Mouse (Mus musculus) hindbrain, embryonic 12.5 days (tissue): ENCODE data around the gene Gm6020. TPM values are rescaled to one million over a fixed set of nuclear protein-coding genes. Genes with fewer than 3 reads are reported as not detected.
"Not testable (repeated sequence)": the region's sequence is repeated elsewhere in the genome, so short reads cannot be mapped to it uniquely, and the experiment has no call there.

Experiments
- ATAC-seq: fragments of 200-750 bp; cut with Nextera tagmentation; 2 replicates; pipeline ENCODE4 v1.8.0; 2017; ENCODE audit warnings: moderate TSS enrichment; ENCODE audit not compliant: low FRiP score
- H3K27ac ChIP-seq: fragments of 300-500 bp; sonication (generic); 2 replicates; pipeline ENCODE4 v1.5.1; 2016; ENCODE audit warnings: mild to moderate bottlenecking
- H3K27me3 ChIP-seq: fragments of 300-500 bp; sonication (generic); 2 replicates; pipeline ENCODE4 v1.6.1; 2016; ENCODE audit warnings: mild to moderate bottlenecking
- H3K36me3 ChIP-seq: fragments of 300-500 bp; sonication (generic); 2 replicates; pipeline ENCODE4 v1.6.1; 2016; ENCODE audit warnings: mild to moderate bottlenecking
- H3K4me1 ChIP-seq: fragments of 300-500 bp; sonication (generic); 2 replicates; pipeline ENCODE4 v1.6.1; 2016
- H3K4me2 ChIP-seq: fragments of 300-500 bp; sonication (generic); replicated peaks from 2 replicates; pipeline ENCODE4 v1.6.1; 2016; ENCODE audit warnings: mild to moderate bottlenecking
- H3K4me3 ChIP-seq: fragments of 300-500 bp; sonication (generic); 2 replicates; pipeline ENCODE4 v1.5.1; 2016; ENCODE audit warnings: mild to moderate bottlenecking
- H3K9ac ChIP-seq: fragments of 300-500 bp; sonication (generic); 2 replicates; pipeline ENCODE4 v1.6.1; 2016; ENCODE audit warnings: mild to moderate bottlenecking, moderate library complexity
- H3K9me3 ChIP-seq: fragments of 300-500 bp; sonication (generic); replicated peaks from 2 replicates; pipeline ENCODE4 v1.6.1; 2016; ENCODE audit warnings: mild to moderate bottlenecking
- WGBS: fragments of 180-500 bp; shearing (Covaris S2); methylation state at CpG from one replicate; pipeline ENCODE4 v1.1.7; 2016; 5-methylcytosine and 5-hydroxymethylcytosine counted together
- polyA plus RNA-seq: library from polyadenylated mRNA; unstranded; fragments of >200 nt; fragmentation: Nextera tagmentation; extraction: Ambion mirVana; gene quantifications from 2 replicates; pipeline ENCODE4 v1.2.1, GENCODE M21; 2016

The Gm6020 gene
- polyA plus RNA-seq, result not detected in 2 replicates

DNA sequence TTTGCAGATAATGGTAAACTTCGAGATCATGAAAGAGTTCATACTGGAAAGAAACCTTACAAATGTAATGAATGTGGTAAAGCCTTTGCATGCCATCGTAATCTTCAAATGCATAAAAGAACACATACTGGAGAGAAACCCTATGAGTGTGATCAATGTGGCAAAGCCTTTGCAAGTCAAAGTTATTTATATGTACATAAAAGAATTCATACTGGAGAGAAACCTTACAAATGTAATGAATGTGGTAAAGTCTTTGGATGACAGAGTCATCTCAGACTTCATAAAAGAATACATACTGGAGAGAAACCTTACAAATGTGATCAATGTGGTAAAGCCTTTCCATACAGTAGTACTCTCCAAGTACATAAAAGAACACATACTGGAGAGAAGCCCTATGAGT is at the start of gene Gm6020:
Gene Gm6020 (plus strand): TSS at position 301 of the 400 bp plus-strand sequence.
- H3K4me3 ChIP-seq, H3K4me2 ChIP-seq, H3K36me3 ChIP-seq, H3K27ac ChIP-seq, H3K4me1 ChIP-seq, H3K27me3 ChIP-seq, ATAC-seq, H3K9ac ChIP-seq: not testable (repeated sequence)
- peaks cover 33% of the 10 kb centered on the region for H3K9me3 ChIP-seq
- 91% methylated on average over 2 of the region's 2 CpGs for WGBS

DNA sequence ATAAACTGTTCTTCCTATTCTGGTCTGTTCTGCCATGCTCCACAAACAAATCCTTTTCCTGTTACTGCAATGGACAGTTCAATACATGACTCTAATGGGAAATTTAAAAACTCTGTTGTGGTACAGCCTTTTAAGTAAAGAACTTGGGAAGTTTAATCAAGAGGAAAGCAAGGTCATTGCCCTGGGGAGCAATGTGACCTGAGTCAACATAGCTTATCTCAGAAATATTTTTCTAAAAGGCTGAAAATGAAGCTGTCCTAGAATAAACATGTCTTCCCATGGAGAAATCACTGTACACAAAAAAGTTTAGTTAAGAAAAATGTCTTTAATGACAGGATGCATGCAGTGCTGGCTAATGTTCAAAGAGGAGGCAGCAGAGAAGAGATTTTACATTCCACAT is 45.0 kb upstream of the Gm6020 start:
- Histone ChIP-seq H3K4me3 (no peak overlapping the region), H3K27me3 (no peaks in the 10 kb centered on the region), H3K27ac (no peak overlapping the region), H3K4me2 (no peak overlapping the region), H3K4me1 (peaks cover 11% of the 10 kb centered on the region), H3K9ac (no peak overlapping the region), H3K9me3 (no peaks in the 10 kb centered on the region; the same call in 1 of the 2 replicates), H3K36me3 (peaks cover 3% of the 10 kb centered on the region; the same call in 1 of the 2 replicates)
- ATAC-seq, result no peak

DNA sequence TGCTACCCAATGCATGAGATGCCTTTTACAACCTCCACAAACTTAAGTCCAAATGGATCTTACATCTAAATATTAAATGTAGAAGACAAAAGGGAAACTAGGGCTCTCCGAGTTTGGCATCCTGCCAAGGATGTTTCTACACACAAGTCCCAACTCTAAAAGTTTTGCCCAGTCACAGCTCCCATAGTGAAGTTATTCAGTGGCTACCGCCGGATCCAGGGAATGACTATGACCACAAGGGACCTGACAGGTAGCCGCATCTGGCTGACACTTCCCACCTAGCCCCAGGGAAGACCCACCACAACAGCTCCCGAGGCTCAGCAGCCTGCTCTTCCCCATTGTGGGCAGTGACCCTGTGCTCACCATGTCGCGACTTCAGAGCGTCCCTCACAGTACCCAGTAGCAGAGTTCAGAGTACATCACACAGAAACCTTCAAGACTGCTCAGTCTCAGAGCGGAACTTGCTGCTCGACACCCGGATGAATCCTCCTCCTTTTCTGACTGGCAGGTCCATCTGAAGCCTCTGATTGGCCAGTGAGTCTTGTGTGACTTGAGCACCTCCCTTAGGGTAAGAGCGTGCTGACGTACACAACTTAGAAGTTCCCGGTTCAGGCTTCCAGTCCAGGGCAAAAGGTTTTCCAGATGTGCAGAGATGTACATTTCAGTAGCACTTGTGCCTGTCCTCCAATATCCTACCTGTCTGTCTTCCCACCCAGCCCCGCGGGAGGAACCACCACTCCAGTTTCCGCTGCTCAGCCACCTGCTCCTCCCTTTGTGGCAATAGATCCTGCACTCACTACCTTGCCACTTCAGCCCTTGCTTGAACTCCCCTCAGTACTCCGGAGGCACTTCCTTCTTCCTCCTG is 43.1 kb upstream of the Gm6020 start, which contains the start of gene Zfp950:
Gene Zfp950 (minus strand): TSS at position 499 of the 865 bp plus-strand sequence.
- Histone ChIP-seq H3K36me3 (no peaks in the 10 kb centered on the region), H3K9ac (peak within 1 kb of the TSS; percentile 77), H3K4me3 (peak within 1 kb of the TSS; percentile 65), H3K9me3 (no peaks in the 10 kb centered on the region; the same call in 1 of the 2 replicates), H3K27ac (0 out of 2 replicates have a peak within 1 kb of the TSS, but pooled peaks have one; percentile 23), H3K27me3 (no peaks in the 10 kb centered on the region), H3K4me1 (peaks cover 11% of the 10 kb centered on the region), H3K4me2 (peak within 1 kb of the TSS; percentile 56)
- WGBS, result under 1% methylated on average over 18 of the region's 18 CpGs
- ATAC-seq, result peak; percentile 99

DNA sequence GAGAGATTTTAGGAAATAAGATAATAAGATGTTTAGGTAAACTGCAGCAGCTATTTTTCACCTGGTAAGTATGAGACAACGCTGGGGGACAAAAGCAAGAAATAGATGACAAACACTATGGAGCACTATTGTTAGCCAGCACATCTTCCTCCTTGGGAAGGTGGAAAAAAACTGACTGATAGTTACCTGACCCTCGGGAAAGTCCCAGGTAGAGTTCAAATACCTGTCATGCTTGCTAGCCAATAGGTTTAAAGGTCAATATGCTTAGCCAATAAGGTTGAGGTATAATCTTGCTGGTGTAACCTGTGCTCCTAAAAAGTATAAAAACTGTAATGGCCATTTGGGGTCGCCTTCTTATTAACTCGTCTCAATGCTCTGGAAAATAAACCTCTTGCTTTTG is 42.4 kb upstream of the Gm6020 start:
- H3K27me3 ChIP-seq, result no peaks in the 10 kb centered on the region
- H3K27ac ChIP-seq, result 0 out of 2 replicates have a peak overlapping the region, but pooled peaks have one; percentile 23
- H3K9me3 ChIP-seq, result no peaks in the 10 kb centered on the region; the same call in 1 of the 2 replicates
- H3K4me3 ChIP-seq, result peak overlapping the region; percentile 65
- peaks cover 11% of the 10 kb centered on the region for H3K4me1 ChIP-seq
- H3K9ac ChIP-seq, result peak overlapping the region; percentile 62; the same call in 1 of the 2 replicates
- no peaks in the 10 kb centered on the region for H3K36me3 ChIP-seq
- WGBS, result 21% methylated on average over 4 of the region's 4 CpGs
- peak overlapping the region; percentile 56 for H3K4me2 ChIP-seq
- no peak for ATAC-seq

DNA sequence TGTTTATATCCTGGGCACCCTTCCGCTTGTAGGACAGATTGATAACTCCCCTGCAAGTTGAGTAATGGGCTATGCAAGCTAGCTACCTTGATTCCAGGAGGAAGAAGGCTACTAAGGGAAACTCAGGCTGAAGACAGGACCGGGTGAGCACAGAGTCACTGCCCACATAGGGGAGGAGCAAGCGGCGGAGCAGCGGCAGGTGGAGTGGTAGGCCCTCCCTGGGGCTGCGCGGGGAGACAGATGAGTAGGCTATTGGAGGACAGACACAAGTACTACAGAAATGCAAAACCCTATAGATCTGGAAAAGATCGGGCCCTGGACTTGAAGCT is 32.4 kb upstream of the Gm6020 start:
- ATAC-seq, result peak; percentile 54
- Histone ChIP-seq H3K4me2 (peak overlapping the region; percentile 82), H3K27ac (no peak overlapping the region), H3K9me3 (no peaks in the 10 kb centered on the region), H3K27me3 (peaks cover 9% of the 10 kb centered on the region), H3K9ac (peak overlapping the region; percentile 54; the same call in 1 of the 2 replicates), H3K36me3 (no peaks in the 10 kb centered on the region), H3K4me1 (peaks cover 9% of the 10 kb centered on the region), H3K4me3 (peak overlapping the region; percentile 38)
- WGBS, result 9% methylated on average over 8 of the region's 8 CpGs

DNA sequence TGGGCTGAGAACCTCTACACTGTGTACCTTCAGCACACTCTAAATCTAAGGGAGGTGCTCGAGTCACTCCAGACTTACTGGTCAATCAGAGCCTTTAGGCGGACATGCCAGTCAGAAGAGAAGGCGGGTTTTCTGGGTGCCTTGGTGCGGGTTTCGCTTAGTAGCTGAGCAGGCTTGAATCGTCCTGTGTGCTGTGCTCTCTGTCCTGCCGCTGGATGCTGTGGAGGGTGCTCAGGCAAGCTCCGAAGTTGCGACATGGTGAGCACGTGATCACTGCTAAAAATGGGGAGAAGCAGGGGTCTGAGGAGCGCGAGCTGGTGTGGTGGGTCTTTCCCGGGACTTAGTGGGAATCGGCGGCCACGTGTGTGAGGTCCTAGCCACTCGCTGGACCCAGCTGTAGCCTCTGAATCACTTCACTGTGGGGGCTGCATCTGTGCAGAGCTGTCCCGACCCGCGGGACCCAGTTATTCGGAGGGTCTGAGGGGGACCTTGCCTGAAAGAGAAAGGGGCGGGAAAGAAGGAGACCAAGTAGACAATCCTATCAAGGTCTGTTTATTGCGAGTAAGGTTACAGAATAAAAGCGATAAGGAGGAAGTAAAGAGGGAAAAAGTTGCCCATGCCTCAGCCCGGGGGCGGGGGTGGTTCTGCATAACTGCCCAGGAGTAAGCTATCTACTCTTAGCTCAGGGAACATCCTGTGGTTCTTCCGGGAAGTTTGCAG is 31.8 kb upstream of the Gm6020 start:
- Histone ChIP-seq H3K4me3 (peak overlapping the region; percentile 38), H3K9me3 (no peaks in the 10 kb centered on the region), H3K4me1 (peaks cover 9% of the 10 kb centered on the region), H3K9ac (peak overlapping the region; percentile 54), H3K27me3 (peaks cover 9% of the 10 kb centered on the region), H3K27ac (no peak overlapping the region), H3K4me2 (peak overlapping the region; percentile 82), H3K36me3 (no peaks in the 10 kb centered on the region)
- 10% methylated on average over 27 of the region's 27 CpGs for WGBS
- peak; percentile 66 for ATAC-seq

DNA sequence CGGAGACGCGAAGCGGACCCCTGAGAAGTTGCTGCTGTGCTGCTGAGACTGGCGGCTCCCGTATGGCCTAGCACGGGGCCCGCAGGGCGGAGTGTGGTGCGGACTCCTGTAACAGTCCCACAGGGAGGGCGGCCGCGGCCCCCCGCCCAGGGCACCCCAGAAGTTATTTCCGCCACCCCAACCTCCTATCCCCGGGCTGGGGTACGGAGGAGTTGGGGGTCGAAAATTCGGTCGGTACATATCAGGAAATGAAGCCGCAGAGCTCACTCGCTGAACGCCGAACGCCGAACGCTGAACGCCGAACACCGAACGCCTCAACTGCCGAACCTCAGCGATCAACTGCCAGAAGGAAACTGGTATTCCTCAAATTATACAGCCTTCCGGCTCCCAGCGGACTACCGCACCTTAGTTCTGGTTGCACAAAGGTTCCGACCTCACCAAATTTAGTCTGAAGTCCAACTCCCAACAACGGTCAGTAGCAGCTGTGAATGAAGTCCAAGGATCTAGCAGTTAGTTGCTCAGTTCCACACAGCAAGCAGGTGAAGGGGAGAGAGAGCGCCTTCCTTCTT is 7.8 kb upstream of the Gm6020 start, which contains the start of gene Gm7102:
Gene Gm7102 (minus strand): TSS at position 554 of the 569 bp plus-strand sequence.
- Histone ChIP-seq H3K9me3 (peaks cover 5% of the 10 kb centered on the region; the same call in 1 of the 2 replicates), H3K4me2 (peak within 1 kb of the TSS; percentile 47), H3K27ac (no peak within 1 kb of the TSS), H3K9ac (no peak within 1 kb of the TSS), H3K4me3 (peak within 1 kb of the TSS; percentile 29), H3K36me3 (no peaks in the 10 kb centered on the region), H3K4me1 (no peaks in the 10 kb centered on the region), H3K27me3 (peaks cover 8% of the 10 kb centered on the region; the same call in 1 of the 2 replicates)
- 39% methylated on average over 39 of the region's 39 CpGs for WGBS
- ATAC-seq, result no peak

DNA sequence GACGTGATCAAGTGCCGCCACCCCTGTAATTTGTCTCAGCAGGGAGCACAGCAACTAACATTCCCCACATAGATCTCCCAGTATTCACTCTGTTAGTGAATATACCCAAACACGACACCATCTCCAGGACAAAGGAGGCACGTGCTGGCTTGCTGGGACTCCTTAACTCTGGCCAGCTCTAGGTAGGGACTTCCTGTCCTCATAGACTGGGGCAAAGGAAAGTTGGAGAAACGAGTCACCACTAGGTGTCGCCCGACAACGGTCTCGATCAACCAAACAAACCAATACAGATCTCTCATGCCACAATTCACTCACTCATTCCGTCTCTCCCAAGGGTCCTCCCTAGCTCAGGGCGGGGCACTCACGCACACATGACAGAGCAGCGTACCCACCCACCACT is 15.6 kb downstream of the Gm6020 start:
- H3K9ac ChIP-seq, result no peak overlapping the region
- no peaks in the 10 kb centered on the region for H3K27me3 ChIP-seq
- H3K9me3 ChIP-seq, result no peaks in the 10 kb centered on the region
- no peak for ATAC-seq
- H3K27ac ChIP-seq, result no peak overlapping the region
- WGBS, result 13% methylated on average over 13 of the region's 13 CpGs
- no peaks in the 10 kb centered on the region for H3K4me1 ChIP-seq
- H3K4me3 ChIP-seq, result no peak overlapping the region
- no peak overlapping the region for H3K4me2 ChIP-seq
- H3K36me3 ChIP-seq, result no peaks in the 10 kb centered on the region

DNA sequence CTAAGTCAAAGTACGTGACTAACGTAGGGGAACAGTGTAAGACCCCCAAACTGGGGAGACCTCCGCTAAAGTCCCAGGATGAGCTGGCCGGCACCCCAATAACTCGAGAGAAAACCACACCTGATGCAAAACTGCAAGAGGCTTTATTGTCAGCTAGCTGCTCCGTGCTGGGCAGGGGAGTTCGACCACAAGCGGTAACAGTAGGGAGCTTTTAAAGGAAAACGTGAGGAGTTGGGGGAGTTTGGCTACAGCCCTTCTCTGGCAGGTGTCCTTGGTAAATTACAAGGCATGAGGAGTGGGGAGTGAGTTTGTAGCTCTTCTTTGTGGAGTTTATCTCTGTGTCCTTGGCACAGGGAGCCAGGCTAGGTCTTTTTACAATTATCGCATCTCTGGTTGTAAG is 16.1 kb downstream of the Gm6020 start:
- no peak overlapping the region for H3K9ac ChIP-seq
- H3K36me3 ChIP-seq, result no peaks in the 10 kb centered on the region
- ATAC-seq, result no peak
- H3K9me3 ChIP-seq, result no peaks in the 10 kb centered on the region
- no peaks in the 10 kb centered on the region for H3K27me3 ChIP-seq
- WGBS, result 18% methylated on average over 10 of the region's 10 CpGs
- no peaks in the 10 kb centered on the region for H3K4me1 ChIP-seq
- no peak overlapping the region for H3K27ac ChIP-seq
- no peak overlapping the region for H3K4me2 ChIP-seq
- H3K4me3 ChIP-seq, result no peak overlapping the region

DNA sequence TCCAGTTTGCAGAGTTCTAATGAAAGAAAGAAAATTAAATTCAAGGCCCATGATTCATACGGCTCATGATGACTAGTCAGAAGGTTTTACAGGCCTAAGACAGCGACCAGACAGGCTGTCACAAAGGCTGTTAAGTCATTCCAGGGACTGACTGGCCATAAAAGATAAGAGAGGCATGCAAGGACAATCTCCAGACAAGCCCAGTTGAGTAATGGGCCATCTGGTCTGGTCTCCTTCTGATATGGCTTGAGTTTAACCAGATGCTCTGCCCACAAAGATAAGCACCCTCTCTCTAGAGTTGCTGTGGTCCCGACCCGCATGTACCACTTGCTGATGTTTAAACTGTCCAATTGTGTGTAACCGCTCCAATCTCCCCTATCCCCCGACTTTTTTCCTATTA is 23.8 kb downstream of the Gm6020 start:
- 82% methylated on average over 6 of the region's 6 CpGs for WGBS

DNA sequence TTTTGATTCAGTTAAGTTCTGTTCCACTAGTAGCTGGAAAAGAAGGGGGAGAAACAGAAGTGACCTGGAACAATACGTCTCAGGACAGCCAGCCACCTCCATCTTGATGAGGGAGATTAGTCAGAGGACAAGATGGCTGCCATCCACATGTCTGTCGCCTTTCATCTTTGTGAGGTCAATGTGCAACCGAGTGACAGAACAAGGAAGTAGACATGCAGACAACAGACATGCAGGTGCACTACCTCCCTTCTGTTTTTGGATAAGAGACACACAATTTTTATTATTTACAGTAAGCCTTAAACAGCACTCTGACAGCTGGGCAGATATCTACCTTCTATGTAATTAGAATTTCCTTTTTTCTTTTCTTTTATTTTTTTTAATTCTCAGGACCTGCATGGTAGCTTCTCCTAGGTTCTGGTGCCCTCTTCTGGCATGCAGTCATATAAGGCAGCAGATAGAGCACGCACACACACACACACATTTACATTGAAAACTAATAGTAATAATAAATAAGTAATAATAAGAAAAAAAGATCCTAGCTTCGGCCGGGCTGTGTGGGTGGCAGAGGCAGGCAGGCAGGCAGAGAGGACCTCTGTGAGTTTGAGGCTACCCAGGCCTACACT is 40.1 kb downstream of the Gm6020 start:
- peaks cover 11% of the 10 kb centered on the region; the same call in 1 of the 2 replicates for H3K9me3 ChIP-seq
- H3K36me3 ChIP-seq, result no peaks in the 10 kb centered on the region
- WGBS, result 96% methylated on average over 6 of the region's 6 CpGs
- no peak overlapping the region for H3K9ac ChIP-seq
- ATAC-seq, result no peak
- peaks cover 4% of the 10 kb centered on the region for H3K4me1 ChIP-seq
- H3K27ac ChIP-seq, result no peak overlapping the region
- H3K27me3 ChIP-seq, result peaks cover 5% of the 10 kb centered on the region
- no peak overlapping the region for H3K4me2 ChIP-seq
- no peak overlapping the region for H3K4me3 ChIP-seq

More for the DNA sequence above, 23.8 kb downstream of the Gm6020 start:
- not testable (repeated sequence) for H3K9ac ChIP-seq, H3K4me1 ChIP-seq, H3K27me3 ChIP-seq, H3K4me2 ChIP-seq, H3K4me3 ChIP-seq, H3K9me3 ChIP-seq, H3K36me3 ChIP-seq, H3K27ac ChIP-seq, ATAC-seq
